Mouse (Mus musculus) hindbrain, embryonic 10.5 days (tissue): ENCODE results near the gene Tex12. TPM values are rescaled to one million over a fixed set of nuclear protein-coding genes. Genes with fewer than 3 reads are reported as not detected.

Experiments
- DNase-seq: peaks from one replicate; pipeline ENCODE4 v3.0.0-alpha.2; 2017; ENCODE audit warnings: low spot score
- H3K27ac ChIP-seq: fragments of 300-500 bp; sonication (generic); 2 replicates; pipeline ENCODE4 v1.5.1; 2016; ENCODE audit warnings: mild to moderate bottlenecking, moderate library complexity
- H3K27me3 ChIP-seq: fragments of 300-500 bp; sonication (generic); 2 replicates; pipeline ENCODE4 v1.6.1; 2016; ENCODE audit warnings: mild to moderate bottlenecking; ENCODE audit not compliant: poor library complexity, insufficient read depth, severe bottlenecking
- H3K36me3 ChIP-seq: fragments of 300-500 bp; sonication (generic); 2 replicates; pipeline ENCODE4 v1.6.1; 2016; ENCODE audit warnings: mild to moderate bottlenecking, moderate library complexity
- H3K4me1 ChIP-seq: fragments of 300-500 bp; sonication (generic); replicated peaks from 2 replicates; pipeline ENCODE4 v1.6.1; 2016; ENCODE audit warnings: mild to moderate bottlenecking
- H3K4me3 ChIP-seq: fragments of 300-500 bp; sonication (generic); 2 replicates; pipeline ENCODE4 v1.5.1; 2016; ENCODE audit warnings: mild to moderate bottlenecking, moderate library complexity
- H3K9me3 ChIP-seq: fragments of 300-500 bp; sonication (generic); 2 replicates; pipeline ENCODE4 v1.6.1; 2016; ENCODE audit warnings: mild to moderate bottlenecking, moderate library complexity
- WGBS: fragments of 180-500 bp; shearing (Covaris S2); methylation state at CpG from one replicate; pipeline ENCODE4 v1.1.7; 2016; 5-methylcytosine and 5-hydroxymethylcytosine counted together
- polyA plus RNA-seq: library from polyadenylated mRNA; unstranded; fragments of >200 nt; fragmentation: Nextera tagmentation; extraction: Ambion mirVana; gene quantifications from 2 replicates; pipeline ENCODE4 v1.2.1, GENCODE M21; 2016

Gene Tex12
- polyA plus RNA-seq, 1 experiment from 2014 or later: 0.21 TPM

- H3K27me3 ChIP-seq: no peaks in the 10 kb centered on the region
- no peak overlapping the region for H3K4me3 ChIP-seq
- no peak for DNase-seq
- peaks cover 17% of the 10 kb centered on the region for H3K4me1 ChIP-seq
- H3K27ac ChIP-seq: no peak overlapping the region
- no peaks in the 10 kb centered on the region for H3K9me3 ChIP-seq
- WGBS: 87% methylated on average over 5 of the region's 5 CpGs
- H3K36me3 ChIP-seq: peaks cover 16% of the 10 kb centered on the region
Observed at GRCm38 (mm10) chr9:50524936-50525335, 36.2 kb downstream of the Tex12 start.

- Histone ChIP-seq H3K9me3 (no peaks in the 10 kb centered on the region), H3K36me3 (peaks cover 16% of the 10 kb centered on the region), H3K4me3 (no peak overlapping the region), H3K27me3 (no peaks in the 10 kb centered on the region), H3K27ac (no peak overlapping the region), H3K4me1 (peaks cover 10% of the 10 kb centered on the region)
- DNase-seq: no peak
- 90% methylated on average over 5 of the region's 5 CpGs for WGBS
Observed at GRCm38 (mm10) chr9:50522574-50522973, 38.6 kb downstream of the Tex12 start.

- no peak for DNase-seq
- Histone ChIP-seq H3K27ac (no peak overlapping the region), H3K9me3 (no peaks in the 10 kb centered on the region), H3K27me3 (no peaks in the 10 kb centered on the region), H3K4me1 (no peaks in the 10 kb centered on the region), H3K36me3 (peaks cover 16% of the 10 kb centered on the region), H3K4me3 (no peak overlapping the region)
- 60% methylated on average over 2 of the region's 2 CpGs for WGBS
Observed at GRCm38 (mm10) chr9:50521562-50521961, 39.6 kb downstream of the Tex12 start.

- 89% methylated on average over 6 of the region's 6 CpGs for WGBS
- Histone ChIP-seq H3K9me3 (no peaks in the 10 kb centered on the region), H3K4me3 (no peak overlapping the region), H3K27ac (no peak overlapping the region), H3K4me1 (no peaks in the 10 kb centered on the region), H3K27me3 (no peaks in the 10 kb centered on the region), H3K36me3 (peaks cover 16% of the 10 kb centered on the region)
- no peak for DNase-seq
Observed at GRCm38 (mm10) chr9:50520748-50521147, 40.4 kb downstream of the Tex12 start.

- H3K4me3 ChIP-seq: no peak overlapping the region
- WGBS: 11% methylated on average over 2 of the region's 2 CpGs
- peak; percentile 35 for DNase-seq
- no peaks in the 10 kb centered on the region for H3K9me3 ChIP-seq
- no peaks in the 10 kb centered on the region for H3K27me3 ChIP-seq
- no peaks in the 10 kb centered on the region for H3K4me1 ChIP-seq
- no peak overlapping the region for H3K27ac ChIP-seq
- peaks cover 4% of the 10 kb centered on the region; the same call in 1 of the 2 replicates for H3K36me3 ChIP-seq
Observed at GRCm38 (mm10) chr9:50518781-50519180, 42.3 kb downstream of the Tex12 start.

- H3K4me3 ChIP-seq: no peak overlapping the region
- H3K36me3 ChIP-seq: no peaks in the 10 kb centered on the region
- H3K27me3 ChIP-seq: no peaks in the 10 kb centered on the region
- 84% methylated on average over 5 of the region's 5 CpGs for WGBS
- H3K9me3 ChIP-seq: no peaks in the 10 kb centered on the region
- H3K27ac ChIP-seq: no peak overlapping the region
- no peaks in the 10 kb centered on the region for H3K4me1 ChIP-seq
- DNase-seq: no peak
Observed at GRCm38 (mm10) chr9:50515462-50515861, 45.7 kb downstream of the Tex12 start.

- no peak for DNase-seq
- H3K9me3 ChIP-seq: no peaks in the 10 kb centered on the region
- H3K4me3 ChIP-seq: no peak overlapping the region
- no peaks in the 10 kb centered on the region for H3K36me3 ChIP-seq
- H3K27ac ChIP-seq: no peak overlapping the region
- H3K4me1 ChIP-seq: peaks cover 6% of the 10 kb centered on the region; the same call in 1 of the 2 replicates
- WGBS: 84% methylated on average over 7 of the region's 7 CpGs
- H3K27me3 ChIP-seq: no peaks in the 10 kb centered on the region
Observed at GRCm38 (mm10) chr9:50507570-50507969, 53.6 kb downstream of the Tex12 start.

Other genes starting within 250 kb of the Tex12 start
- gene Rpl10-ps3, start 216.4 kb downstream of the Tex12 start, polyA plus RNA-seq: 141 and 231 TPM in 2 replicates
- gene Plet1, start 66.8 kb downstream of the Tex12 start, polyA plus RNA-seq: 1.0 and 1.2 TPM in 2 replicates
- gene Pts, start 32.6 kb downstream of the Tex12 start, polyA plus RNA-seq: 82.4 and 93.7 TPM in 2 replicates
- gene Il18, start 6.5 kb downstream of the Tex12 start, polyA plus RNA-seq: 2.8 and 5.9 TPM in 2 replicates
- 0.10 and 0.18 TPM in 2 replicates for gene Bco2, start 6.1 kb downstream of the Tex12 start, polyA plus RNA-seq
- 272 and 320 TPM in 2 replicates for gene Sdhd, start 42.5 kb upstream of the Tex12 start, polyA plus RNA-seq
- gene Timm8b, start 42.6 kb upstream of the Tex12 start, polyA plus RNA-seq: 317 and 357 TPM in 2 replicates
- gene Pih1d2, start 56.0 kb upstream of the Tex12 start, polyA plus RNA-seq: 9.4 and 9.6 TPM in 2 replicates
- gene Nkapd1, start 56.1 kb upstream of the Tex12 start, polyA plus RNA-seq: 19.0 and 21.4 TPM in 2 replicates
- 43.9 and 53.9 TPM in 2 replicates for gene Dlat, start 98.5 kb upstream of the Tex12 start, polyA plus RNA-seq
- 21.4 and 21.8 TPM in 2 replicates for gene Dixdc1, start 178.2 kb upstream of the Tex12 start, polyA plus RNA-seq
- gene 2310030G06Rik, start 185.2 kb upstream of the Tex12 start, polyA plus RNA-seq: 1.5 and 2.5 TPM in 2 replicates
- 6.6 and 7.5 TPM in 2 replicates for gene Cryab, start 190.0 kb upstream of the Tex12 start, polyA plus RNA-seq
- 0.65 and 0.71 TPM in 2 replicates for gene Hspb2, start 191.0 kb upstream of the Tex12 start, polyA plus RNA-seq
- gene Fdxacb1, start 206.9 kb upstream of the Tex12 start, polyA plus RNA-seq: 11.4 and 13.5 TPM in 2 replicates
- 40.0 and 42.5 TPM in 2 replicates for gene Alg9, start 213.7 kb upstream of the Tex12 start, polyA plus RNA-seq
- gene 1110032A03Rik, start 214.2 kb upstream of the Tex12 start, polyA plus RNA-seq: 30.0 and 39.2 TPM in 2 replicates